Mouse (Mus musculus) left cerebral cortex, postnatal 10 days (tissue): ENCODE data around the gene Fbxo34. TPM values are rescaled to one million over a fixed set of nuclear protein-coding genes. Genes with fewer than 3 reads are reported as not detected.

Source experiments
- DNase-seq, 2 experiments: peaks; one replicate each; pipeline ENCODE4 v3.0.0; 2021 to 2022; ENCODE audit warnings: low spot score in 2 of 2, mixed read lengths in 1 of 2; ENCODE audit errors: extremely low spot score in 1 of 2
- intact Hi-C: fragments of 180-260 bp; cut with DNase I; formaldehyde crosslinking; loops from one replicate; pipeline ENCODE4 v1.15.1; 2025
- total RNA-seq, 2 experiments: library from RNA; stranded (reverse); gene quantifications; 2 replicates each; pipeline ENCODE4 v1.2.3; 2021

Fbxo34 gene
- total RNA-seq, 2 experiments from 2014 or later, result 59.1 to 61.7 TPM

GRCm38 (mm10) chr14:47465468-47466175 lies 15.4 kb downstream of the Fbxo34 start:
- intact Hi-C loops, result no loop called here
- no peak for DNase-seq

DNA sequence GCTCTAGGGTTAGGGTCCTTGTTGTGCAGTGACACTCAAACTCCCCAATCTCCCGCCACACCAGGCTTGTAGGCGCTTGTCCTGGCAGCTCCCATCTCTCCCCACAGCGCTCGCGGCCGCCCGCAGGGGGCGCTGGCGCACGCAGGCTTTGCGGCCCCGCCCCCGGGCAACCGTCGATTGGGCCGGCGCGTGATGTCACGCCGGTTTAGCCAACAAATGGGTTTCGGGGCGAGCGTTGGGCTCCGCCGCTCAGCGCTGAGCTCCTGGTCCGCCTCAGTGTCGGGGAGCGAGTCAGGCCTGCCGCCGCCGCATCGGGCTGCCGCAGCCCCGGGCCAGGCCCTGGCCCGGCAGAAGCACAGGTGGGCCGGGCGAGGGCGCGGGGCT lies 22.1 kb downstream of the Fbxo34 start:
- intact Hi-C loops, result loop anchor here (5.0 kb wide), 1 partner anchor 55 kb away; no protein-coding TSS in a partner anchor
- peak; percentile 93 to 95 for DNase-seq

DNA sequence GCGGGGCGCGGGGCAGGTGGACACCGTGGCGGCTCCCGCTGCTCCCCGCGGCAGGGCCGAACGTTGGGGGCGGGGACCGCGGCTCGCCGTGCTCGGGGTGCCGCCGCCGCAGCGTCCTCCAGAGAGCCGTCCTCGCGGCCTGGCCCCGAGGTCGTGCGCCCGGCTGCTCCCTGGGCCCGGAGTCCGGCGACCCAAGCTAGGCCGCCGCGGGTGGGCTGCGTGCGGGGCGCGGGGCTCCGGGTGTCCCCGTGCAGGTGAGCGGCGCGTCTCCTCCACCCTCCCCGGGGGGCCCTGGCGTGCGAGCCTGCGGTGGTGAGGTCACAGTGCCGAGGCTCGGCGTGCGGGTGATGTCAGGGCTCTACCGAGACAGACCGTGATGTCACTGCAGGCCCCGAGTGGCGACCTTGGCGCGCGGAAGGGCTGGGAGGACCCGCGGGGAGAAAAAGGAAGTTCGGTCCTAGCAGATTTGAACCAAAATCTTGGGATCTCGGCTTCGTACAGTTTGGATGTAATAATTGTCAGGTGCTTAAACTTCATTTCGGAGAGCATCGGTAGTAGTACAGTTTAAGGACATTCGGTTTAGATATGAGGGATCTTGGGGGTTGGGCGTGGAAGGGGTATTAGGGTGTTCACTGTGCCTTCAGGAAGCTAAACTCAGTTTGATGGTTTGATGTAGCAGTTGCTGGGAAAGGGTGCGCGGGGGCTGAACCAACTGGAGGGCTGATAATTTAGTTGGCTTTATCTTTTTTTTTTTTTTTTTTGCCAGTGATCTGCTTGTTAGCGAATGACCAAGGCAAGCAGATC lies 22.7 kb downstream of the Fbxo34 start:
- intact Hi-C loops, result loop anchor here (5.0 kb wide), 1 partner anchor 54 kb away; no protein-coding TSS in a partner anchor

GRCm38 (mm10) chr14:47473891-47474290 lies 23.7 kb downstream of the Fbxo34 start:
- no peak for DNase-seq
- intact Hi-C loops, result loop anchor here (5.0 kb wide), 1 partner anchor 53 kb away; no protein-coding TSS in a partner anchor

More for the DNA sequence above, 22.7 kb downstream of the Fbxo34 start:
- DNase-seq, result peak in 1 of 2 experiments; percentile 81

- no peak for DNase-seq
- intact Hi-C loops, result loop anchor here (5.0 kb wide), 1 partner anchor 53 kb away; no protein-coding TSS in a partner anchor
Measured at GRCm38 (mm10) chr14:47474571-47475254, 24.5 kb downstream of the Fbxo34 start.

GRCm38 (mm10) chr14:47476266-47476665 lies 26.0 kb downstream of the Fbxo34 start:
- intact Hi-C loops, result no loop called here
- no peak for DNase-seq

GRCm38 (mm10) chr14:47477711-47478110 lies 27.5 kb downstream of the Fbxo34 start:
- intact Hi-C loops, result no loop called here
- DNase-seq, result no peak

GRCm38 (mm10) chr14:47482200-47482599 lies 32.0 kb downstream of the Fbxo34 start:
- intact Hi-C loops, result no loop called here
- no peak for DNase-seq

GRCm38 (mm10) chr14:47483099-47483498 lies 32.9 kb downstream of the Fbxo34 start:
- intact Hi-C loops, result no loop called here
- no peak for DNase-seq

GRCm38 (mm10) chr14:47488732-47489131 lies 38.5 kb downstream of the Fbxo34 start:
- DNase-seq, result no peak
- intact Hi-C loops, result no loop called here

DNA sequence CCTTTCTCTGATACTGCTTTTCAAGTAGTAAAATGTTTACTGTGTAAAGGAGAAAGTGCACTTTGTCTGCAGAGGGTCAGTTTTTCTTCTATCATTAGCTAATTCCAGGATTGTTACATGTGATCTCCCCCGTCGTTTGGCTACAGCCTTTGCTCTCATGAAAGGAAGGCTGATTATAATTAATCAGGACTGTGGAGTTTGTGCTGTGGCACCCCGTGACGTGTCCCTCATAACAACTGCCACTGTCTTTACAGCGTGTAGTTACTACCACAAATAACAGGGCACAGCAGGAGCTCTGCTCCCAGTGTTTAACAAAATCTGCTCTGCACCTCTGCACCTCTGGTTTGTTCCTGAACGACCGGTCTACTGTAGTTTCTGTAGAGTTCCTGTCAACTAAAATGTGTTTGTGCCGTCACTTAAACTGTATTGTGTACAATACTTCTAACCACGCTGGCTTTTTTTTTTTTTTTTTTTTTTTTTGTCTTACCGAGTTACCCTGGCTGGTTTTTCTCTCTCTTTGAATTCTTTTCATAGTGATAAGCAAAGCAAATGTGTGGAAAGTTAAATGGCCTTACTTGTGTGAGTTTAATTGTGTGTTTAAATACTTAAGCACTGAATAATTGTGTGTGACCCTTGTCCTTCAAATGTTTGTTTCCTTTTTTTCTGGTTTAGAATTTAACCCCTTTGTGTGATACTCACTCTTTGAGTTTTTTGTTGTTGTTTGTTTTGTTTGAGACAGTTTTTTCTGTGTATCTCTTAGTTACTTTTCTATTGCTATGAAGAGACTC lies 39.3 kb downstream of the Fbxo34 start:
- intact Hi-C loops, result no loop called here
- no peak for DNase-seq

DNA sequence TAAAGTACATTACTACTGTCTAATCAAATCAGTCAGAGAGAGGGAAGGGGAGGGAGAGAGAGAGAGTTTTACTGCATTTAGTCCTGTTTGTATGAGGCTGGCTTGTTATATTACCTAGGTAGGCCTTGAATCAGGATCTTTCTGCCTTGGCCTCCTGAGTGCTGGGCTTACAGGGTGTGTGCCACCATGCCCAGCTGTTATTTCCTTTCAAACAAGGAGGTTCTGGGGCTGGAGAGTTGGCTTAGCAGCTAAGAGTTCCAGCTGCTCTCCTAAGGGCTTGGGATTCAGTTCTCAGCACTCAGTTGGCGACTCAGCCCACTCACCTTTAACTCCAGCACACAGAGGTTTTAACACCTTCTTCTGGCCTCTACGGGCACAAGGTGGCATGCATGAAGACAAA lies 40.5 kb downstream of the Fbxo34 start:
- intact Hi-C loops, result no loop called here

GRCm38 (mm10) chr14:47493592-47494361 lies 43.6 kb downstream of the Fbxo34 start:
- intact Hi-C loops, result no loop called here
- no peak for DNase-seq

More for the DNA sequence above, 40.5 kb downstream of the Fbxo34 start:
- no peak for DNase-seq

DNA sequence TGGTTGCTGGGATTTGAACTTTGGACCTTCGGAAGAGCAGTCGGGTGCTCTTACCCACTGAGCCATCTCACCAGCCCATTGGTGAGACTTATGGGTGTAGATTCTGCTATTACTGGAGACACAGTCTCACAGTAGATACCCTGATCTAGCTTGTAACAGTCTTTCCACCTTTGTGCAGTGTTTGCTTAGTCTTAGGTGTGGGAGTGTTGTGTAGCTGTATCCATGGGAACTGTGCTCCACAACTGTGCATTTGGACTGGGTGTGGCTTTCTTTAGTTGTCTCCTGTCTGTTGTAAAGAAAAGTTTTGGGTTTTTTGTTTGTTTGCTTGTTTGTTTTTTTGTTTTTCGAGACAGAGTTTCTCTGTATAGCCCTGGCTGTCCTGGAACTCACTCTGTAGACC lies 45.7 kb downstream of the Fbxo34 start:
- DNase-seq, result no peak
- intact Hi-C loops, result no loop called here

GRCm38 (mm10) chr14:47497166-47497565 lies 46.9 kb downstream of the Fbxo34 start:
- intact Hi-C loops, result no loop called here
- DNase-seq, result no peak

- intact Hi-C loops, result no loop called here
- no peak for DNase-seq
Measured at GRCm38 (mm10) chr14:47498632-47499031, 48.4 kb downstream of the Fbxo34 start.

DNA sequence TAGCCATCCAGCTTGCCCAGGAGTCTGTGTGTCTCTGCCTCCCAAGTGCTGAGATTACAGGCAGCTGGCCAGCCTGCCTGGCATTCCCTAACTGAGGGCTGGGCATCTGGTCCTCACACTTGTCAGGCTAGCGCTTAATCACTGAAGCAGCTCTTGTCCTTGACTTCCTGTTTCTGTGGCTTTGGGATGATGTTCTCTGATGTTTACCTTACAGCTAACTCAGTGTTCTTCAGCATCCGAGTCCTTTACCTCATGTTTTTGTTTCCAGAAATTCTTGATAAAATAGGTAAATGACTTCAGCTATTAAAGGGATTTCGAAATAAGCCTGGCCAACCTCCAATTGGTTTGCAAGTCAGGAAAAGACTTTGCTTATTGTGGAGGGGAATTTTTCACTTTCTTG lies 53.8 kb downstream of the Fbxo34 start:
- DNase-seq, result no peak
- intact Hi-C loops, result no loop called here

DNA sequence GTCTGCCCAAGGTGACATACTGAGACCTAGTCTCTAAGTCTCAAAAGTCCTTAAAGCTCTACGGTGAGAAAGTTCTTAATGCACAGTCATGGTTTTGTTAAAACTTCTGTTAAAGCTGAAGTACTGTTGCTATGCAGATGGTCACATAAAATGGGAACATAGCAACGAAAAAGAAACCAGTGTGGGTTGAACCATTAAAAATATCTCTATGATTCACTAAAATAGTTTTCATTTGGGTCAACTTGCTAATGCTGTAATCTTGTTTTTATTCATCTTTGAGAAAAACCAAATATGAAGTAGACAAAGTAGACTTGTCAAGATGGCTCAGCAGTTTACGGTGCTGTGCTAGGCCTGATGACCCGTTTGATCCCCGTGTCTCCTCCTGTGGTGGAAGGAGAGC lies 56.5 kb downstream of the Fbxo34 start:
- DNase-seq, result no peak
- intact Hi-C loops, result no loop called here
